Mouse (Mus musculus) gastrocnemius, adult 8-10 months (tissue): ENCODE measurements around the gene Glud1. TPM values are rescaled to one million over a fixed set of nuclear protein-coding genes. Genes with fewer than 3 reads are reported as not detected.

ENCODE experiments used
- DNase-seq, 2 experiments: peaks; one replicate each; pipeline ENCODE4 v3.0.0; 2022; ENCODE audit warnings: low spot score in 2 of 2
- total RNA-seq, 4 experiments: library from RNA; stranded (reverse); gene quantifications; 2 replicates each; pipeline ENCODE4 v1.2.4; 2022

The Glud1 gene
- total RNA-seq, 4 experiments from 2014 or later = 118 to 138 (median 133) TPM

- DNase-seq = no peak
Observed at GRCm38 (mm10) chr14:34377121-34377520, 66.6 kb downstream of the Glud1 start.

- no peak for DNase-seq
Observed at GRCm38 (mm10) chr14:34378560-34379331, 68.2 kb downstream of the Glud1 start.

GRCm38 (mm10) chr14:34382921-34383704, 72.6 kb downstream of the Glud1 start:
- no peak for DNase-seq

- no peak for DNase-seq
Observed at GRCm38 (mm10) chr14:34393295-34393694, 82.8 kb downstream of the Glud1 start.

Other genes with a start within 250 kb of the Glud1 start
- 1 to 10 TPM in 1 of 4 experiments, under 1 TPM in 2, not detected in 1; 0.53 to 1.4 (median 0.99) TPM for gene Anxa8, start 224.7 kb upstream of the Glud1 start, total RNA-seq
- not detected for gene A630023A22Rik, start 208.0 kb upstream of the Glud1 start, total RNA-seq
- under 1 TPM in 1 of 4 experiments, not detected in 3; 0.07 TPM for gene Npy4r, start 158.2 kb upstream of the Glud1 start, total RNA-seq
- gene Gprin2, start 109.1 kb upstream of the Glud1 start, total RNA-seq = under 1 TPM in 2 of 4 experiments, not detected in 2; 0.02 to 0.03 TPM
- gene Syt15, start 91.1 kb upstream of the Glud1 start, total RNA-seq = under 1 TPM; 0.29 to 0.58 (median 0.39) TPM
- gene Shld2, start 234 bp upstream of the Glud1 start, total RNA-seq = 10 to 100 TPM; 10.7 to 14.8 (median 13.2) TPM
- not detected for gene Fam25c, start 44.7 kb downstream of the Glud1 start, total RNA-seq
- gene Sncg, start 64.1 kb downstream of the Glud1 start, total RNA-seq = 10 to 100 TPM in 2 of 4 experiments, 1 to 10 TPM in 2; 4.1 to 24.4 (median 9.9) TPM
- 1 to 10 TPM; 7.9 to 9.3 (median 9.0) TPM for gene Mmrn2, start 64.7 kb downstream of the Glud1 start, total RNA-seq
- 10 to 100 TPM; 42.9 to 52.0 (median 48.1) TPM for gene Bmpr1a, start 192.6 kb downstream of the Glud1 start, total RNA-seq
- not detected for gene 9230112D13Rik, start 212.1 kb downstream of the Glud1 start, total RNA-seq